Mouse (Mus musculus) CH12.LX (cell line): ENCODE data around the gene Arhgap45. TPM values are rescaled to one million over a fixed set of nuclear protein-coding genes. Genes with fewer than 3 reads are reported as not detected.

ENCODE experiments used
- DNase-seq: peaks from one replicate; pipeline ENCODE4 v3.0.0-alpha.2; 2013; ENCODE audit errors: extremely low read depth
- H3K27ac ChIP-seq: 2 replicates; pipeline ENCODE4 v1.5.1; 2012; ENCODE audit warnings: low read depth, mild to moderate bottlenecking, control low read depth, moderate library complexity; ENCODE audit not compliant: insufficient read depth
- H3K27me3 ChIP-seq: replicated peaks from 2 replicates; pipeline ENCODE3; 2012; ENCODE audit warnings: inconsistent platforms
- H3K36me3 ChIP-seq, 2 experiments: replicated peaks in 1 of 2; 2 replicates each; pipeline versions ENCODE3 to v1.6.1; 2012; ENCODE audit warnings: inconsistent platforms in 1 of 2, low read length in 1 of 2, mild to moderate bottlenecking in 1 of 2, mixed read lengths in 1 of 2, moderate library complexity in 1 of 2; ENCODE audit not compliant: control insufficient read depth in 1 of 2, insufficient read depth in 1 of 2
- H3K4me1 ChIP-seq, 2 experiments: 2 replicates each; pipeline ENCODE4 v1.6.1; 2012; ENCODE audit warnings: inconsistent platforms in 1 of 2, moderate library complexity in 1 of 2; ENCODE audit not compliant: insufficient read depth in 2 of 2, control insufficient read depth in 1 of 2
- H3K4me2 ChIP-seq: 2 replicates; pipeline ENCODE4 v1.6.1; 2012; ENCODE audit warnings: low read depth, mild to moderate bottlenecking, control low read depth; ENCODE audit not compliant: poor library complexity, insufficient read depth, severe bottlenecking
- H3K4me3 ChIP-seq, 3 experiments: fragments of 150-350 bp in 1 of 3; sonication (generic) in 1 of 3; replicated peaks in 1 of 3; 2 replicates each; pipeline versions ENCODE3 to v1.5.1; 2011 to 2012; ENCODE audit warnings: low read depth in 2 of 3, low read length in 2 of 3, mild to moderate bottlenecking in 2 of 3, moderate library complexity in 2 of 3, control low read depth in 1 of 3, improper control_type of control experiment in 1 of 3, inconsistent platforms in 1 of 3, mixed read lengths in 1 of 3; ENCODE audit not compliant: poor library complexity in 1 of 3
- H3K79me2 ChIP-seq: replicated peaks from 2 replicates; pipeline ENCODE4 v1.6.1; 2012; ENCODE audit warnings: mild to moderate bottlenecking, moderate library complexity; ENCODE audit not compliant: control insufficient read depth, poor library complexity, insufficient read depth, severe bottlenecking; ENCODE audit errors: extremely low read depth
- H3K9ac ChIP-seq: 2 replicates; pipeline ENCODE4 v1.6.1; 2012; ENCODE audit warnings: low read depth, mild to moderate bottlenecking, control low read depth, moderate library complexity; ENCODE audit not compliant: insufficient read depth
- H3K9me3 ChIP-seq: replicated peaks from 2 replicates; pipeline ENCODE3; 2012; ENCODE audit warnings: low read length, inconsistent platforms, mixed read lengths
- BHLHE40 ChIP-seq: IDR thresholded peaks from 2 replicates; pipeline ENCODE4 v1.6.1; 2011; ENCODE audit warnings: mild to moderate bottlenecking, low read depth, low read length, improper control_type of control experiment
- CHD1 ChIP-seq: IDR thresholded peaks from 2 replicates; pipeline ENCODE4 v1.6.1; 2012; ENCODE audit warnings: low read depth, low read length, improper control_type of control experiment, inconsistent platforms
- IRF4 ChIP-seq: IDR thresholded peaks from 2 replicates; pipeline ENCODE4 v1.6.1; 2014; ENCODE audit warnings: low read depth, mild to moderate bottlenecking, inconsistent platforms, low read length, improper control_type of control experiment
- MXI1 ChIP-seq: IDR thresholded peaks from 2 replicates; pipeline ENCODE4 v1.6.1; 2011; ENCODE audit warnings: mild to moderate bottlenecking, low read depth, low read length, improper control_type of control experiment
- POLR2A ChIP-seq: IDR thresholded peaks from 2 replicates; pipeline ENCODE4 v1.6.1; 2011; ENCODE audit warnings: low read depth, mild to moderate bottlenecking, improper control_type of control experiment, low read length
- RCOR1 ChIP-seq: conservative IDR thresholded peaks from 2 replicates; pipeline ENCODE4 v1.6.1; 2012; ENCODE audit warnings: low read depth, mild to moderate bottlenecking, inconsistent platforms, low read length, improper control_type of control experiment
- SIN3A ChIP-seq: IDR thresholded peaks from 2 replicates; pipeline ENCODE4 v1.6.1; 2012; ENCODE audit warnings: low read length, improper control_type of control experiment, inconsistent platforms
- TBP ChIP-seq: conservative IDR thresholded peaks from 2 replicates; pipeline ENCODE4 v1.6.1; 2011; ENCODE audit warnings: low read depth, low read length, improper control_type of control experiment
- UBTF ChIP-seq: IDR thresholded peaks from 2 replicates; pipeline ENCODE4 v1.6.1; 2012; ENCODE audit warnings: low read depth, mild to moderate bottlenecking, inconsistent platforms, low read length, improper control_type of control experiment, moderate library complexity
- USF2 ChIP-seq: conservative IDR thresholded peaks from 2 replicates; pipeline ENCODE4 v1.6.1; 2011; ENCODE audit warnings: low read depth, low read length, improper control_type of control experiment
- ZC3H11A ChIP-seq: IDR thresholded peaks from 2 replicates; pipeline ENCODE4 v1.6.1; 2012; ENCODE audit warnings: low read depth, mild to moderate bottlenecking, inconsistent platforms, low read length, improper control_type of control experiment
- dilution Hi-C: fragments of 300-500 bp; cut with MboI; formaldehyde crosslinking; loops from 2 replicates; pipeline ENCODE4 v1.14.3; 2020; ENCODE audit warnings: low sequenced_read_pairs; ENCODE audit not compliant: extremely low pct_unique_long_range_greater_than_20kb, extremely low pct_ligation_motif_present
- in situ Hi-C: fragments of 300-500 bp; cut with MboI; formaldehyde crosslinking; loops from 3 replicates; pipeline ENCODE4 v1.14.3; 2019; ENCODE audit warnings: low sequenced_read_pairs, low pct_ligation_motif_present, low pct_unique_long_range_greater_than_20kb, mixed read lengths
- polyA plus RNA-seq: library from polyadenylated mRNA; unstranded; fragments of >175 nt; gene quantifications from 2 replicates; pipeline ENCODE4 v1.2.1, GENCODE M21; 2012; ENCODE audit warnings: low read depth; ENCODE audit not compliant: insufficient read length
- total RNA-seq, 2 experiments: library from RNA; depleted of rRNA; stranded (reverse); fragments of 300-350 nt in 1 of 2; fragments of >200 nt in 1 of 2; gene quantifications; 2 replicates each; pipeline ENCODE4 v1.2.3; 2012 to 2014

Arhgap45 gene
- total and polyA plus RNA-seq, 3 experiments, result 10.3 to 25.9 (median 20.2) TPM

- Histone ChIP-seq H3K9me3 (no peaks in the 10 kb centered on the region), H3K27ac (no peak overlapping the region)
- dilution Hi-C loops, result no loop called here
- in situ Hi-C loops, result no loop called here
- TF ChIP-seq RCOR1 (no peak), IRF4 (no peak), TBP (no peak), BHLHE40 (no peak), POLR2A (no peak), SIN3A (no peak), USF2 (no peak), ZC3H11A (no peak), CHD1 (no peak), UBTF (no peak)
- TF ChIP-seq, all 38 proteins: peak for 0
- no peaks in the 10 kb centered on the region for H3K79me2 ChIP-seq
- H3K4me3 ChIP-seq, result no peak overlapping the region
- H3K9ac ChIP-seq, result no peak overlapping the region
- H3K4me1 ChIP-seq, result 0 out of 4 replicates have a peak, but pooled peaks cover 0 to 3% of the 10 kb centered on the region in 2 experiments
- H3K27me3 ChIP-seq, result no peaks in the 10 kb centered on the region
- H3K4me2 ChIP-seq, result no peak overlapping the region
- H3K36me3 ChIP-seq, result peaks cover 6 to 86% of the 10 kb centered on the region in 2 experiments
- DNase-seq, result no peak
Measured at GRCm38 (mm10) chr10:80002829-80003228, 13.6 kb upstream of the Arhgap45 start.

DNA sequence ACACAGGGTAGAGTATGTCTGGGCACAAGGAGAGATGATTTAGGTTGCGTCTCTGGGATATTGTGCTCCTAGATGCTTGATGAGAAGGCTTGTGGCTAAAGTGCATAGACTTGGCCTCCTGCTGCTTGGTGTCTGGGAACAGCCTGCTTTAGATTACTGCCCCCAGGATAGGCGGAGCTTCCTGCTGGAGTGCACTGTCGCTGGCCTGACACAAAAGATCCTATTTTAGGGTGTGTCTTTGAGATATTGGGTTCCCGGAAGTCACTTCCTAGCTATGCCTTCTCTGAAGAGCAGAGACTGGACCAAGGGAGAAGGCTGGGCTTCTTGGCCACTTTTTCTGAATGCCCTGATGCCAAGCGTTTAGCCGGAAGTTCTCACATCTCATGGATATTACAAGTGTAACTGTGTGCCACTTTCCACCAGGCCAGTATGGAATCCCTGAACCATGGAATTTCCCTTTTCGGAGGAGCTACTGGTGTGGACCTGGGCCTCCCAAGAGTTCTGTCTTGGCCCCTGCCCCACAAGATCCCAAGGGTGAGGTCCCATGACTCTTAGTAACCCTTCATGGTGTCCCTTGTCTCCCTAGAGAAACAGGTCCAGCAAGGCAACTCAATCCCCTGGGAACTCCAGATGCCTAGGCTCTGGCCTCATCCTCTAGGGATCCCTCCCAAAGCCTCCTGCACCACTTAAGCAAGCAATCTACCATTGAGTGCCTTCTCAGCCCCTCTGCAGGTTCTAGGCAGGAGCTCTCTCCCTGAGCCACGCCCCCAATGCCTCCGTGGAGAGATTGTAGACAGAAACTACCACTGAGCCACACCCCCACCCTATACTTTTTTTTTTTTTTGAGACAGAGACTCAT is 12.8 kb upstream of the Arhgap45 start:
- Histone ChIP-seq H3K27me3 (no peaks in the 10 kb centered on the region), H3K36me3 (peaks cover 13 to 86% of the 10 kb centered on the region in 2 experiments), H3K4me1 (0 out of 4 replicates have a peak, but pooled peaks cover 0 to 3% of the 10 kb centered on the region in 2 experiments), H3K79me2 (no peaks in the 10 kb centered on the region), H3K4me3 (no peak overlapping the region), H3K9ac (no peak overlapping the region), H3K9me3 (no peaks in the 10 kb centered on the region), H3K4me2 (no peak overlapping the region), H3K27ac (no peak overlapping the region)
- no peak for DNase-seq
- TF ChIP-seq TBP (no peak), MXI1 (no peak)
- in situ Hi-C loops (no loop called here), dilution Hi-C loops (no loop called here)

- Histone ChIP-seq H3K4me3 (no peak overlapping the region), H3K4me1 (0 out of 4 replicates have a peak, but pooled peaks cover 0 to 3% of the 10 kb centered on the region in 2 experiments), H3K27ac (no peak overlapping the region), H3K9me3 (no peaks in the 10 kb centered on the region), H3K36me3 (peaks cover 17 to 87% of the 10 kb centered on the region in 2 experiments), H3K79me2 (no peaks in the 10 kb centered on the region), H3K4me2 (no peak overlapping the region), H3K9ac (no peak overlapping the region), H3K27me3 (no peaks in the 10 kb centered on the region)
- DNase-seq, result no peak
- dilution Hi-C loops, result no loop called here
- no peak for TF ChIP-seq MXI1
- in situ Hi-C loops, result no loop called here
Measured at GRCm38 (mm10) chr10:80004233-80004705, 12.2 kb upstream of the Arhgap45 start.
